Mouse (Mus musculus) heart, embryonic 10.5 days (tissue): ENCODE results near the gene Capza1. TPM values are rescaled to one million over a fixed set of nuclear protein-coding genes. Genes with fewer than 3 reads are reported as not detected.
"Not testable (repeated sequence)": the region's sequence is repeated elsewhere in the genome, so short reads cannot be mapped to it uniquely, and the experiment has no call there.

Source experiments
- DNase-seq: peaks from one replicate; pipeline ENCODE4 v3.0.0-alpha.2; 2017; ENCODE audit warnings: low spot score
- H3K27ac ChIP-seq: fragments of 300-500 bp; sonication (generic); 2 replicates; pipeline ENCODE4 v1.5.1; 2016; ENCODE audit warnings: mild to moderate bottlenecking
- H3K27me3 ChIP-seq: fragments of 300-500 bp; sonication (generic); 2 replicates; pipeline ENCODE4 v1.6.1; 2016; ENCODE audit warnings: mild to moderate bottlenecking; ENCODE audit not compliant: poor library complexity, insufficient read depth, severe bottlenecking
- H3K36me3 ChIP-seq: fragments of 300-500 bp; sonication (generic); 2 replicates; pipeline ENCODE4 v1.6.1; 2016; ENCODE audit warnings: mild to moderate bottlenecking, moderate library complexity
- H3K4me1 ChIP-seq: fragments of 300-500 bp; sonication (generic); 2 replicates; pipeline ENCODE4 v1.6.1; 2016; ENCODE audit warnings: mild to moderate bottlenecking
- H3K4me3 ChIP-seq: fragments of 300-500 bp; sonication (generic); 2 replicates; pipeline ENCODE4 v1.5.1; 2016; ENCODE audit warnings: mild to moderate bottlenecking, moderate library complexity
- H3K9me3 ChIP-seq: fragments of 300-500 bp; sonication (generic); 2 replicates; pipeline ENCODE4 v1.6.1; 2016; ENCODE audit warnings: mild to moderate bottlenecking, moderate library complexity
- WGBS: fragments of 180-500 bp; shearing (Covaris S2); methylation state at CpG from one replicate; pipeline ENCODE4 v1.1.7; 2016; 5-methylcytosine and 5-hydroxymethylcytosine counted together
- polyA plus RNA-seq: library from polyadenylated mRNA; unstranded; fragments of >200 nt; fragmentation: Nextera tagmentation; extraction: Ambion mirVana; gene quantifications from 2 replicates; pipeline ENCODE4 v1.2.1, GENCODE M21; 2016

The Capza1 gene
- polyA plus RNA-seq = 202 and 217 TPM in 2 replicates

- Histone ChIP-seq H3K9me3 (no peaks in the 10 kb centered on the region), H3K36me3 (peaks cover 16% of the 10 kb centered on the region), H3K27me3 (no peaks in the 10 kb centered on the region), H3K4me3 (peak within 1 kb of the TSS; percentile 91), H3K4me1 (peaks cover 21% of the 10 kb centered on the region), H3K27ac (peak within 1 kb of the TSS; percentile 98)
- peak; percentile 95 for DNase-seq
- under 1% methylated on average over 43 of the region's 43 CpGs for WGBS
Measured at GRCm38 (mm10) chr3:104863786-104864650, at the start of gene Capza1, which contains the start of gene St7l. TSS of gene Capza1 (minus strand) at chr3:104864505. TSS of gene St7l (plus strand) at chr3:104864005.

GRCm38 (mm10) chr3:104909195-104909594, 44.9 kb upstream of the Capza1 start:
- no peaks in the 10 kb centered on the region for H3K4me1 ChIP-seq
- H3K27me3 ChIP-seq = no peaks in the 10 kb centered on the region
- H3K4me3 ChIP-seq = no peak overlapping the region
- H3K36me3 ChIP-seq = peaks cover 34% of the 10 kb centered on the region
- no peak for DNase-seq
- WGBS = 92% methylated on average over 6 of the region's 6 CpGs
- no peaks in the 10 kb centered on the region for H3K9me3 ChIP-seq
- no peak overlapping the region for H3K27ac ChIP-seq

GRCm38 (mm10) chr3:104906007-104906406, 41.7 kb upstream of the Capza1 start:
- no peak for DNase-seq
- H3K27me3 ChIP-seq = no peaks in the 10 kb centered on the region
- H3K4me3 ChIP-seq = no peak overlapping the region
- no peaks in the 10 kb centered on the region for H3K9me3 ChIP-seq
- H3K27ac ChIP-seq = no peak overlapping the region
- H3K4me1 ChIP-seq = no peaks in the 10 kb centered on the region
- H3K36me3 ChIP-seq = peaks cover 35% of the 10 kb centered on the region
- WGBS = 64% methylated on average over 3 of the region's 3 CpGs

- no peak for DNase-seq
- Histone ChIP-seq H3K4me3 (no peak overlapping the region), H3K27me3 (no peaks in the 10 kb centered on the region), H3K27ac (no peak overlapping the region; the same call in 1 of the 2 replicates), H3K4me1 (no peaks in the 10 kb centered on the region), H3K36me3 (peaks cover 34% of the 10 kb centered on the region), H3K9me3 (no peaks in the 10 kb centered on the region)
- WGBS = 89% methylated on average over 4 of the region's 4 CpGs
Measured at GRCm38 (mm10) chr3:104905389-104905788, 41.1 kb upstream of the Capza1 start.

- H3K9me3 ChIP-seq = no peaks in the 10 kb centered on the region
- peaks cover 52% of the 10 kb centered on the region for H3K36me3 ChIP-seq
- no peak for DNase-seq
- H3K27ac ChIP-seq = no peak overlapping the region
- no peak overlapping the region for H3K4me3 ChIP-seq
- peaks cover 2% of the 10 kb centered on the region; the same call in 1 of the 2 replicates for H3K4me1 ChIP-seq
- whole genome bisulfite sequencing = 94% methylated on average over 4 of the region's 4 CpGs
- no peaks in the 10 kb centered on the region for H3K27me3 ChIP-seq
Measured at GRCm38 (mm10) chr3:104901154-104901553, 36.8 kb upstream of the Capza1 start.

GRCm38 (mm10) chr3:104896141-104896540, 31.8 kb upstream of the Capza1 start:
- DNase-seq = no peak
- Histone ChIP-seq H3K36me3 (peaks cover 69% of the 10 kb centered on the region), H3K9me3 (no peaks in the 10 kb centered on the region), H3K4me3 (no peak overlapping the region), H3K4me1 (peaks cover 2% of the 10 kb centered on the region; the same call in 1 of the 2 replicates), H3K27ac (no peak overlapping the region), H3K27me3 (no peaks in the 10 kb centered on the region)
- WGBS = 96% methylated on average over 3 of the region's 3 CpGs

GRCm38 (mm10) chr3:104888585-104888984, 24.3 kb upstream of the Capza1 start:
- no peak for DNase-seq
- H3K27ac ChIP-seq = no peak overlapping the region
- H3K36me3 ChIP-seq = peaks cover 55% of the 10 kb centered on the region
- H3K4me3 ChIP-seq = no peak overlapping the region
- no peaks in the 10 kb centered on the region for H3K27me3 ChIP-seq
- WGBS = 91% methylated on average over 3 of the region's 3 CpGs
- H3K9me3 ChIP-seq = no peaks in the 10 kb centered on the region
- no peaks in the 10 kb centered on the region for H3K4me1 ChIP-seq

- DNase-seq = no peak
- no peak overlapping the region for H3K27ac ChIP-seq
- no peaks in the 10 kb centered on the region for H3K27me3 ChIP-seq
- peaks cover 9% of the 10 kb centered on the region for H3K4me1 ChIP-seq
- H3K4me3 ChIP-seq = no peak overlapping the region
- peaks cover 58% of the 10 kb centered on the region for H3K36me3 ChIP-seq
- H3K9me3 ChIP-seq = no peaks in the 10 kb centered on the region
Measured at GRCm38 (mm10) chr3:104869611-104870010, 5.3 kb upstream of the Capza1 start.

- not testable (repeated sequence) for H3K9me3 ChIP-seq, H3K27me3 ChIP-seq, DNase-seq, H3K27ac ChIP-seq
- Histone ChIP-seq H3K4me1 (peaks cover 19% of the 10 kb centered on the region), H3K36me3 (peaks cover 34% of the 10 kb centered on the region), H3K4me3 (peak overlapping the region; percentile 91; the same call in 1 of the 2 replicates)
Measured at GRCm38 (mm10) chr3:104866674-104867073, 2.4 kb upstream of the Capza1 start.

GRCm38 (mm10) chr3:104865341-104865788, 1.1 kb upstream of the Capza1 start:
- H3K36me3 ChIP-seq = peaks cover 21% of the 10 kb centered on the region
- peaks cover 21% of the 10 kb centered on the region for H3K4me1 ChIP-seq
- peak; percentile 80 for DNase-seq
- H3K4me3 ChIP-seq = peak overlapping the region; percentile 91
- 1% methylated on average over 12 of the region's 12 CpGs for WGBS
- H3K9me3 ChIP-seq = no peaks in the 10 kb centered on the region
- peak overlapping the region; percentile 98 for H3K27ac ChIP-seq
- H3K27me3 ChIP-seq = no peaks in the 10 kb centered on the region

- H3K9me3 ChIP-seq = no peaks in the 10 kb centered on the region
- H3K27me3 ChIP-seq = no peaks in the 10 kb centered on the region
- H3K4me1 ChIP-seq = peaks cover 21% of the 10 kb centered on the region
- under 1% methylated on average over 48 of the region's 48 CpGs for WGBS
- peaks cover 18% of the 10 kb centered on the region for H3K36me3 ChIP-seq
- peak; percentile 89 for DNase-seq
- H3K27ac ChIP-seq = peak overlapping the region; percentile 98
- peak overlapping the region; percentile 91 for H3K4me3 ChIP-seq
Measured at GRCm38 (mm10) chr3:104864651-104865340, 491 bp upstream of the Capza1 start.

- WGBS = 93% methylated on average over 1 of the region's 1 CpGs
- Histone ChIP-seq H3K27me3 (no peaks in the 10 kb centered on the region), H3K36me3 (peaks cover 28% of the 10 kb centered on the region)
Measured at GRCm38 (mm10) chr3:104858560-104858959, 5.7 kb downstream of the Capza1 start.

GRCm38 (mm10) chr3:104856106-104856505, 8.2 kb downstream of the Capza1 start:
- Histone ChIP-seq H3K4me1 (no peaks in the 10 kb centered on the region), H3K27me3 (no peaks in the 10 kb centered on the region), H3K36me3 (peaks cover 25% of the 10 kb centered on the region), H3K9me3 (no peaks in the 10 kb centered on the region), H3K4me3 (no peak overlapping the region), H3K27ac (no peak overlapping the region)
- 80% methylated on average over 1 of the region's 1 CpGs for WGBS
- no peak for DNase-seq

More at GRCm38 (mm10) chr3:104858560-104858959, 5.7 kb downstream of the Capza1 start:
- DNase-seq = no peak
- Histone ChIP-seq H3K27ac (no peak overlapping the region), H3K9me3 (no peaks in the 10 kb centered on the region), H3K4me3 (no peak overlapping the region), H3K4me1 (peaks cover 12% of the 10 kb centered on the region)
